Mouse (Mus musculus): Measurements from ENCODE around the gene Pctp.

DNA sequence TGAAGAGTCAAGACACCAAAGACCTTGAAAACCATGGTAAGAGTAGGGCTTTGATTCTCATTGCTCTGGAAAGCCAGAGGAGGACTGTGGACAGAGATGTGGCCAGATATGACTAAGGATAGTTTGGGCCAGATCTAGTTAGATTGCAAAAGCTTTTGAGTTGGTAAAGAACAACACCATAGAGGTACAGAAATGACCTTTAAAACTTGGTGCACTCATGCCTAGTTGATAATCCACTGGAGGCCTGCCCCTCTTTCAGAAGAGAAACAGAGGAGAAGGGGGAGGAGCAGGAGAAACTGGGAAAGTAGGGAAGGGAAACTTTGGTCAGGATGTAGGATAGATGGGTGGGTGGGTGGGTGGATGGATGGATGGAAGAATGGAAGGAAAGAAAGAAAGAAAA, 11.0 kb downstream of the Pctp start:
- no peak for TF ChIP-seq CTCF (IDR thresholded peaks at IDR 0.05; ENCODE audit: borderline replicate concordance, control insufficient read depth, extremely low read depth, insufficient read depth, low read length, poor library complexity)
- no peak for TF ChIP-seq POLR2A (IDR thresholded peaks at IDR 0.05; ENCODE audit: control insufficient read depth, extremely low read depth, insufficient read depth, low read length, poor library complexity)

Measured in thymus, adult 2 months (tissue).